ENCODE assay signal across 16 mouse cellular contexts in the genomic region with DNA sequence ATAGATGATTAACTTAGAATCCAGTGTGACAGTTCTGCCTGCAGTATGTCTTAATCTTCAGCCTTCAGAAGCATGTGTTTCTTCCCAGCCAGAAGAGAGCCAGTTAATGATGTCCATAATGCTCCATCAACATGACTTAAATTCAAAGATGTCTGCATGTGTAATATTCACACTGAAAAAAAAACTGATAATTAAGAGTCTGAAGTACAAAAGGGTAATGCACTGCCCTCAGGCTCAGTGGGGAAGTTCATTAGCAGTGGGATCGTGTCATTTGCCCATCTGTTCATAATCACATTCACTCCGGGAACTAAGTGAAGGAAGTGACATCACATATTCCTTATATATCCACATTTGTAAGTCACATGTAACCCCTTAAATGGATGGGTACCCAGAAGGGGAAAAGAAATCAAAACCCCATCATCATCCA.
DNase-seq lines count a peak whose midpoint lies in the region; ATAC-seq and TF ChIP-seq lines count a peak whose summit lies in the region.
"Had no signal": no experiment of that assay in that cellular context is flagged by ENCODE, and none has a peak within 500 bp of the region (broad histone marks: within the 10 kb centered on the region; RNA-seq: fewer than 3 reads in every experiment).

No protein-coding gene starts in this region.

- no peak overlapping the region for H3K4me2 ChIP-seq in forebrain, postnatal 0 days (ENCODE audit: low read depth)
- no peak overlapping the region for H3K4me2 ChIP-seq in midbrain, embryonic 14.5 days (ENCODE audit: low read length)
- H3K4me2 ChIP-seq: embryonic facial prominence, embryonic 12.5 days; stomach, embryonic 15.5 days had no signal

- no peaks in the 10 kb centered on the region for H3K36me3 ChIP-seq in forebrain, postnatal 0 days (ENCODE audit: insufficient read depth)
- H3K36me3 ChIP-seq in midbrain, embryonic 14.5 days (ENCODE audit: control insufficient read depth, insufficient read depth, low read length): no peaks in the 10 kb centered on the region
- H3K36me3 ChIP-seq: embryonic facial prominence, embryonic 12.5 days; stomach, embryonic 15.5 days had no signal

- peak; percentile 6 for DNase-seq in Muller cell, postnatal 12 days (ENCODE audit: inconsistent ontology term)
- DNase-seq in brain, adult 2 months (ENCODE audit: low read depth, low spot score): peak; percentile 2
- DNase-seq in forebrain, postnatal 0 days: no peak
- DNase-seq in midbrain, embryonic 14.5 days: peak; percentile 62
- DNase-seq in heart, postnatal 14 days: no peak
- no peak for DNase-seq in adrenal gland, postnatal 25 days
- no peak for DNase-seq in right cerebral cortex, postnatal 14 days
- DNase-seq: cerebellum, adult 18-20 months; kidney, postnatal 10 days; layer of hippocampus, adult 9-11 months; lung, postnatal 10 days; thymus, postnatal 14 days had no signal

- no peak for TF ChIP-seq CTCF in forebrain, postnatal 0 days (IDR thresholded peaks at IDR 0.05; ENCODE audit: low read depth)

- no peak overlapping the region for H3K27ac ChIP-seq in forebrain, postnatal 0 days (ENCODE audit: low read depth, low read length)
- no peak overlapping the region for H3K27ac ChIP-seq in midbrain, embryonic 14.5 days (replicated peaks; ENCODE audit: low read depth, low read length)
- H3K27ac ChIP-seq: embryonic facial prominence, embryonic 12.5 days; liver, embryonic 14.5 days; stomach, embryonic 15.5 days had no signal

- H3K4me1 ChIP-seq in forebrain, postnatal 0 days (ENCODE audit: insufficient read depth): no peaks in the 10 kb centered on the region
- H3K4me1 ChIP-seq in midbrain, embryonic 14.5 days (ENCODE audit: control insufficient read depth, insufficient read depth, low read length): no peaks in the 10 kb centered on the region; the same call in 1 of the 2 replicates
- H3K4me1 ChIP-seq: embryonic facial prominence, embryonic 12.5 days; stomach, embryonic 15.5 days had no signal

- ATAC-seq in forebrain, postnatal 0 days: peak; percentile 34; the same call in 1 of the 2 replicates
- ATAC-seq in midbrain, embryonic 14.5 days (ENCODE audit: low FRiP score, low TSS enrichment): peak; percentile 79
- ATAC-seq: activated CD4-positive, CD25-positive, alpha-beta regulatory T cell, adult 4 months had no signal

- no peak overlapping the region for H3K4me3 ChIP-seq in forebrain, postnatal 0 days (ENCODE audit: low read depth, low read length)
- H3K4me3 ChIP-seq in midbrain, embryonic 14.5 days (replicated peaks; ENCODE audit: low read depth, low read length): no peak overlapping the region
- H3K4me3 ChIP-seq: embryonic facial prominence, embryonic 12.5 days; stomach, embryonic 15.5 days had no signal

- intact Hi-C loops in heart, postnatal 14 days (cut with DNase I): no loop called here

- H3K27me3 ChIP-seq in forebrain, postnatal 0 days (ENCODE audit: insufficient read depth, low read length): no peaks in the 10 kb centered on the region
- H3K27me3 ChIP-seq in midbrain, embryonic 14.5 days (ENCODE audit: control insufficient read depth, insufficient read depth, low read length): no peaks in the 10 kb centered on the region
- H3K27me3 ChIP-seq: embryonic facial prominence, embryonic 12.5 days; stomach, embryonic 15.5 days had no signal

- H3K9ac ChIP-seq in forebrain, postnatal 0 days: no peak overlapping the region
- no peak overlapping the region for H3K9ac ChIP-seq in midbrain, embryonic 14.5 days (replicated peaks; ENCODE audit: low read length)
- H3K9ac ChIP-seq: embryonic facial prominence, embryonic 12.5 days; liver, embryonic 14.5 days; stomach, embryonic 15.5 days had no signal

- H3K9me3 ChIP-seq in forebrain, postnatal 0 days (ENCODE audit: low read length): no peaks in the 10 kb centered on the region
- H3K9me3 ChIP-seq in midbrain, embryonic 14.5 days (ENCODE audit: control insufficient read depth, low read length): no peaks in the 10 kb centered on the region
- H3K9me3 ChIP-seq: embryonic facial prominence, embryonic 12.5 days; stomach, embryonic 15.5 days had no signal

- WGBS in forebrain, postnatal 0 days: 15% methylated on average over 2 of the region's 2 CpGs
- WGBS in midbrain, embryonic 14.5 days: 14% methylated on average over 2 of the region's 2 CpGs

Comparison
In these comparisons a context has a peak if more than half of its experiments do, and no peak if none do; other contexts are left out.
1. DNase-seq: peak in Muller cell, postnatal 12 days (single experiment), brain, adult 2 months (single experiment) and midbrain, embryonic 14.5 days (single experiment); none in forebrain, postnatal 0 days (single experiment), heart, postnatal 14 days (0 of 2), adrenal gland, postnatal 25 days (single experiment) and right cerebral cortex, postnatal 14 days (single experiment).